Mouse (Mus musculus) heart, adult 2 months (tissue): ENCODE measurements around the gene C530008M17Rik.

Experiments used
- CTCF ChIP-seq: fragments of 200-600 bp; IDR thresholded peaks from 2 replicates; pipeline ENCODE4 v1.8.1; 2022; ENCODE audit warnings: antibody characterized with exemption, mild to moderate bottlenecking, moderate library complexity
- EP300 ChIP-seq: fragments of 200-500 bp; IDR thresholded peaks from 2 replicates; pipeline ENCODE4 v1.6.1; 2011; ENCODE audit warnings: low read depth, low read length, control low read depth; ENCODE audit not compliant: insufficient read depth
- POLR2A ChIP-seq: fragments of 200-500 bp; IDR thresholded peaks from 2 replicates; pipeline ENCODE4 v1.6.1; 2011; ENCODE audit warnings: mild to moderate bottlenecking, low read depth, low read length, control low read depth; ENCODE audit not compliant: insufficient read depth

GRCm38 (mm10) chr5:76668547-76668946, 12.2 kb downstream of the C530008M17Rik start:
- no peak for TF ChIP-seq CTCF
- TF ChIP-seq POLR2A, result no peak
- no peak for TF ChIP-seq EP300
